Mouse (Mus musculus) embryonic facial prominence, embryonic 12.5 days (tissue): ENCODE measurements around the gene Rpl12. TPM values are rescaled to one million over a fixed set of nuclear protein-coding genes. Genes with fewer than 3 reads are reported as not detected.

ENCODE experiments used
- ATAC-seq: fragments of 200-750 bp; cut with Nextera tagmentation; 2 replicates; pipeline ENCODE4 v1.8.0; 2017; ENCODE audit not compliant: insufficient number of reproducible peaks, insufficient read depth, low FRiP score, low TSS enrichment
- H3K27ac ChIP-seq: fragments of 300-500 bp; sonication (generic); 2 replicates; pipeline ENCODE4 v1.5.1; 2016; ENCODE audit warnings: mild to moderate bottlenecking
- H3K27me3 ChIP-seq: fragments of 300-500 bp; sonication (generic); 2 replicates; pipeline ENCODE4 v1.6.1; 2016; ENCODE audit warnings: mild to moderate bottlenecking, moderate library complexity
- H3K36me3 ChIP-seq: fragments of 300-500 bp; sonication (generic); 2 replicates; pipeline ENCODE4 v1.6.1; 2016; ENCODE audit warnings: mild to moderate bottlenecking
- H3K4me1 ChIP-seq: fragments of 300-500 bp; sonication (generic); 2 replicates; pipeline ENCODE4 v1.6.1; 2016
- H3K4me2 ChIP-seq: fragments of 300-500 bp; sonication (generic); replicated peaks from 2 replicates; pipeline ENCODE4 v1.6.1; 2016; ENCODE audit warnings: mild to moderate bottlenecking, moderate library complexity
- H3K4me3 ChIP-seq: fragments of 300-500 bp; sonication (generic); 2 replicates; pipeline ENCODE4 v1.5.1; 2016; ENCODE audit warnings: mild to moderate bottlenecking
- H3K9ac ChIP-seq: fragments of 300-500 bp; sonication (generic); 2 replicates; pipeline ENCODE4 v1.6.1; 2016; ENCODE audit warnings: mild to moderate bottlenecking, moderate library complexity
- H3K9me3 ChIP-seq: fragments of 300-500 bp; sonication (generic); 2 replicates; pipeline ENCODE4 v1.6.1; 2016; ENCODE audit warnings: mild to moderate bottlenecking, moderate library complexity
- WGBS: fragments of 180-500 bp; shearing (Covaris S2); methylation state at CpG from one replicate; pipeline ENCODE4 v1.1.7; 2016; 5-methylcytosine and 5-hydroxymethylcytosine counted together
- polyA plus RNA-seq: library from polyadenylated mRNA; unstranded; fragments of >200 nt; fragmentation: Nextera tagmentation; extraction: Ambion mirVana; gene quantifications from 2 replicates; pipeline ENCODE4 v1.2.1, GENCODE M21; 2016

Gene Rpl12
- 160 and 169 TPM in 2 replicates for polyA plus RNA-seq

GRCm38 (mm10) chr2:32961192-32961995 lies at the start of gene Rpl12, which contains the start of gene Lrsam1:
TSS of gene Rpl12 (plus strand) at chr2:32961559.
TSS of gene Lrsam1 (minus strand) at chr2:32961614.
- peak within 1 kb of the TSS; percentile 87 for H3K4me3 ChIP-seq
- WGBS = 3% methylated on average over 55 of the region's 55 CpGs
- no peaks in the 10 kb centered on the region for H3K27me3 ChIP-seq
- H3K27ac ChIP-seq = peak within 1 kb of the TSS; percentile 92
- H3K9me3 ChIP-seq = no peaks in the 10 kb centered on the region
- peaks cover 35% of the 10 kb centered on the region for H3K36me3 ChIP-seq
- H3K9ac ChIP-seq = peak within 1 kb of the TSS; percentile 92
- peak; percentile 79 for ATAC-seq
- peaks cover 36% of the 10 kb centered on the region for H3K4me1 ChIP-seq
- H3K4me2 ChIP-seq = peak within 1 kb of the TSS; percentile 78

GRCm38 (mm10) chr2:32911639-32912182 lies 49.6 kb upstream of the Rpl12 start:
- Histone ChIP-seq H3K4me1 (peaks cover 32% of the 10 kb centered on the region), H3K9me3 (no peaks in the 10 kb centered on the region), H3K27ac (no peak overlapping the region), H3K36me3 (peaks cover 30% of the 10 kb centered on the region), H3K4me3 (no peak overlapping the region), H3K27me3 (no peaks in the 10 kb centered on the region), H3K4me2 (no peak overlapping the region), H3K9ac (no peak overlapping the region)
- WGBS = 78% methylated on average over 7 of the region's 7 CpGs
- ATAC-seq = no peak

DNA sequence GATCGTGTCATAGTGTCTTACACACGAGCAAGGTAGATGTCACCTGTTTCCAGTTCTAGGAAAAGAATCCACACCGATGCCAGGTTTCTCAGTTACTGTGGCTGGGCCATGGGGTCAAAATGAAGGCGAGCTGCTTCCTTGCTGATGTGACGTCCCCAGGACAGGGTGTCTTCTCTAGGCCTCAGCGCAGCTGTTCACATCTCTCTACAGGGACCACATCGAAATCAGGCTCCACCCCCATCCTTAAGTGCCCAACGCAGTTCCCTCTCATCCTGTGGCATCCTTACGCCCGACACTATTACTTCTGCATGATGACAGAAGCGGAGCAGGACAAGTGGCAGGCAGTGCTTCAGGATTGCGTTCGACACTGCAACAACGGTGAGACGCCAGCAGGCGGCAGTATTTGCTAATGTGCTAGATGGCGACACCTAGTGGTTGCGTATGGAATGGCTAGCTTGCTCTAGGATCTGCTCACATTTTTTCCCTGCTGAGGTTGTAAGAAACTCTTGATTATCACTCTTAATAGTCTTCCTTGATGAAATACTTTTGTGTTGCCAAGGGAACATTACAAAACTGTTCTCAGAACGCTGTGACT lies 49.1 kb upstream of the Rpl12 start:
- no peak overlapping the region for H3K4me2 ChIP-seq
- H3K9ac ChIP-seq = no peak overlapping the region
- H3K36me3 ChIP-seq = peaks cover 30% of the 10 kb centered on the region
- 27% methylated on average over 19 of the region's 19 CpGs for WGBS
- peaks cover 26% of the 10 kb centered on the region for H3K4me1 ChIP-seq
- no peak overlapping the region for H3K4me3 ChIP-seq
- ATAC-seq = no peak
- no peak overlapping the region for H3K27ac ChIP-seq
- no peaks in the 10 kb centered on the region for H3K27me3 ChIP-seq
- H3K9me3 ChIP-seq = no peaks in the 10 kb centered on the region

GRCm38 (mm10) chr2:32914362-32914761 lies 47.0 kb upstream of the Rpl12 start:
- WGBS = 60% methylated on average over 5 of the region's 5 CpGs
- Histone ChIP-seq H3K9me3 (no peaks in the 10 kb centered on the region), H3K27ac (peak overlapping the region; percentile 71; the same call in 1 of the 2 replicates), H3K4me1 (0 out of 2 replicates have a peak, but pooled peaks cover 9% of the 10 kb centered on the region), H3K36me3 (peaks cover 34% of the 10 kb centered on the region), H3K27me3 (no peaks in the 10 kb centered on the region), H3K4me3 (no peak overlapping the region), H3K4me2 (no peak overlapping the region), H3K9ac (0 out of 2 replicates have a peak overlapping the region, but pooled peaks have one; percentile 10)
- 0 out of 2 replicates have a peak, but pooled peaks have one; percentile 10 for ATAC-seq

- no peaks in the 10 kb centered on the region for H3K27me3 ChIP-seq
- H3K36me3 ChIP-seq = peaks cover 37% of the 10 kb centered on the region
- peak overlapping the region; percentile 10; the same call in 1 of the 2 replicates for H3K9ac ChIP-seq
- no peaks in the 10 kb centered on the region for H3K9me3 ChIP-seq
- no peak overlapping the region for H3K4me2 ChIP-seq
- peak overlapping the region; percentile 71; the same call in 1 of the 2 replicates for H3K27ac ChIP-seq
- H3K4me1 ChIP-seq = 0 out of 2 replicates have a peak, but pooled peaks cover 9% of the 10 kb centered on the region
- ATAC-seq = 0 out of 2 replicates have a peak, but pooled peaks have one; percentile 13
- no peak overlapping the region for H3K4me3 ChIP-seq
- 39% methylated on average over 3 of the region's 3 CpGs for WGBS
These were observed 46.5 kb upstream of the Rpl12 start for GRCm38 (mm10) chr2:32914896-32915295.

DNA sequence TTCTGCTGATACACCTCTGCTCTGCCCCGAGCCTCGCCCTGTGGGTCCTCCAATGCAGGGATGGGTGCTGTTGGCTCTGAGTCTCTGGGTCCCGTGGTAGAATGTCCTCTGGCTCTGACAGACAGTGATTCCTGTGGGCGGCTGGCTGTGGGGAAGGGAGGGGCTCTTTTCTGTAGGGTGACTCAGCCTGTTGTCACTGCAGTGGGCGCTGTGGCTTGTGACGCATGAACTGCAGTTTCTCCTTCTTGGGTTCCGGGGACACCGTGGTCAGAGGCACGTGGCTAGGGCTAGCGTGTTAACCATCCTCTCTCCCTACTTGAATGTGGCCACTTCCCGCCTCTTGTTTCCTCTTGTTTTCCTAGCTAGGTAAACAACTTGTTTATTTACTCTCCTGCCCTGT lies 43.8 kb upstream of the Rpl12 start:
- WGBS = 86% methylated on average over 11 of the region's 11 CpGs
- Histone ChIP-seq H3K36me3 (peaks cover 49% of the 10 kb centered on the region), H3K4me1 (0 out of 2 replicates have a peak, but pooled peaks cover 9% of the 10 kb centered on the region), H3K9me3 (no peaks in the 10 kb centered on the region), H3K27ac (no peak overlapping the region), H3K4me2 (no peak overlapping the region), H3K4me3 (no peak overlapping the region), H3K9ac (no peak overlapping the region), H3K27me3 (no peaks in the 10 kb centered on the region)
- ATAC-seq = no peak

GRCm38 (mm10) chr2:32918391-32918790 lies 43.0 kb upstream of the Rpl12 start:
- Histone ChIP-seq H3K4me3 (no peak overlapping the region), H3K9me3 (no peaks in the 10 kb centered on the region), H3K27ac (no peak overlapping the region), H3K4me1 (0 out of 2 replicates have a peak, but pooled peaks cover 9% of the 10 kb centered on the region), H3K27me3 (no peaks in the 10 kb centered on the region), H3K9ac (no peak overlapping the region), H3K4me2 (no peak overlapping the region), H3K36me3 (peaks cover 58% of the 10 kb centered on the region)
- ATAC-seq = no peak
- WGBS = 30% methylated on average over 9 of the region's 9 CpGs

GRCm38 (mm10) chr2:32921235-32921634 lies 40.1 kb upstream of the Rpl12 start:
- Histone ChIP-seq H3K9ac (no peak overlapping the region), H3K4me2 (no peak overlapping the region), H3K36me3 (peaks cover 70% of the 10 kb centered on the region), H3K9me3 (no peaks in the 10 kb centered on the region), H3K27ac (no peak overlapping the region), H3K4me1 (no peaks in the 10 kb centered on the region), H3K27me3 (no peaks in the 10 kb centered on the region), H3K4me3 (no peak overlapping the region)
- WGBS = 85% methylated on average over 7 of the region's 7 CpGs
- ATAC-seq = no peak

DNA sequence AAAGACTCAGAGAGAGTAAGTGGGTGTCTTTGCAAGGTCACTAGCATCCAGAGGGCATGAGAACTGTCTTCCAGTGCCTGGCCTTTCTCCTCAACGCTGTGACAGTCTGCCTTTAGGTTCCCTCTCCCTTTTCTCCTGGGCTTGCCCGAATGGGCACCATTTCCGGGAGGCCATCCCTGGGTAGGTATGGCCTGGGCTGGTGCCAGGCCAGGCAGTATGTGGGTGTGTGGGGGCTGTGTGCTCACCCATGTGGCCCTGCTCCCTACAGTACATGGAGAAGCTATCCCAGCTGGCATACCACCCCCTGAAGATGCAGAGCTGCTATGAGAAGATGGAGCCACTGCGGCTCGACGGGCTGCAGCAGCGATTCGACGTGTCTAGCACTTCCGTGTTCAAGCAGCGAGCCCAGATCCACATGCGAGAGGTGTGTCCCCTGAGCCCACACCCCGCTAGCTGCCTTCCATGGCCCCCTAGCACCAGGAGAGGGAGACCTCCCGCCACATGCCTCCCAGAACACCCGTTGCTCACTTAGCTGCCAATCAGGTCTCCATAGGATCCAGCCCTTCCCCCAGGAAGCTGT lies 39.5 kb upstream of the Rpl12 start:
- ATAC-seq = no peak
- Histone ChIP-seq H3K9ac (no peak overlapping the region), H3K4me3 (no peak overlapping the region), H3K36me3 (peaks cover 71% of the 10 kb centered on the region), H3K27me3 (no peaks in the 10 kb centered on the region), H3K9me3 (no peaks in the 10 kb centered on the region), H3K4me1 (no peaks in the 10 kb centered on the region), H3K4me2 (no peak overlapping the region), H3K27ac (no peak overlapping the region)
- 91% methylated on average over 15 of the region's 15 CpGs for WGBS

GRCm38 (mm10) chr2:32922564-32922963 lies 38.8 kb upstream of the Rpl12 start:
- Histone ChIP-seq H3K36me3 (peaks cover 71% of the 10 kb centered on the region), H3K27me3 (no peaks in the 10 kb centered on the region), H3K4me2 (no peak overlapping the region), H3K4me1 (no peaks in the 10 kb centered on the region), H3K9me3 (no peaks in the 10 kb centered on the region), H3K9ac (no peak overlapping the region), H3K4me3 (no peak overlapping the region), H3K27ac (no peak overlapping the region)
- WGBS = 90% methylated on average over 13 of the region's 13 CpGs
- no peak for ATAC-seq

DNA sequence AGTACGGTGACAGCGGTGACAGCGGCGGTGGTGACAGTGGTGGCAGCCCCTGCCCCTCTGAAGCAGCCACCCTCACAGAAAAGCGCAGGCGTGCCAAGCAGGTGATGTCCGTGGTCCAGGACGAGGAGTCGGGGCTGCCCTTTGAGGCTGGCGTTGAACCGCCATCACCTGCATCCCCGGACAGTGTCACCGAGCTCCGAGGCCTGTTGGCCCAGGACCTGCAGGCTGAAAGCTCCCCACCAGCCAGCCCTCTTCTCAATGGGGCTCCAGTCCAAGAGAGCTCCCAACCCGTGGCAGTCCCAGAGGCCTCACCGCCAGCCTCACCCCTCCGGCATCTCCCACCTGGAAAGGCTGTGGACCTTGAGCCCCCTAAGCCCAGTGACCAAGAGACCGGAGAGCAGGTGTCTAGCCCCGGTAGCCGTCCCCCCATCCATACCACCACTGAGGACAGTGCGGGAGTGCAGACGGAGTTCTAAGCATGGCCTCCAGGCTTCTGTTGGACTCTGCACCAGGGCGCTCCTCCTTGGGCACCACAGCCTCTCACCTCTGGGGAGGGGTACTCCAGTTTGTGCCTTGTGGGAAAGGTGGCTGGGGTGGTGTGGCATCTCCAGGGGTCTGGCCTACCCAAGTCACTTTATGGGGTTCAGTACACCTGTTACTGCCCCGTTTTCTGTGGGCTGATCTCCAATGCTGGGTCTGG lies 37.7 kb upstream of the Rpl12 start:
- H3K36me3 ChIP-seq = peaks cover 71% of the 10 kb centered on the region
- no peak overlapping the region for H3K27ac ChIP-seq
- H3K4me1 ChIP-seq = no peaks in the 10 kb centered on the region
- no peak overlapping the region for H3K4me2 ChIP-seq
- no peak overlapping the region for H3K9ac ChIP-seq
- H3K27me3 ChIP-seq = no peaks in the 10 kb centered on the region
- 92% methylated on average over 24 of the region's 24 CpGs for WGBS
- no peak overlapping the region for H3K4me3 ChIP-seq
- no peaks in the 10 kb centered on the region for H3K9me3 ChIP-seq
- ATAC-seq = no peak
